Mouse (Mus musculus): Measurements from ENCODE around the gene Dbf4. TPM values are rescaled to one million over a fixed set of nuclear protein-coding genes. Genes with fewer than 3 reads are reported as not detected.

Gene Dbf4
- total and polyA plus RNA-seq, 3 experiments, result 36.0 to 141 (median 139) TPM

GRCm38 (mm10) chr5:8368328-8368692 is 54.2 kb downstream of the Dbf4 start:
- H3K4me3 ChIP-seq (ENCODE audit: low read depth, low read length), result no peak overlapping the region
- DNase-seq (ENCODE audit: low spot score), result no peak
- TF ChIP-seq CTCF (IDR thresholded peaks at IDR 0.05; ENCODE audit: low read depth, low read length) (no peak), TAL1 (conservative IDR thresholded peaks at IDR 0.05; ENCODE audit: low read depth, low read length) (no peak), POLR2AphosphoS5 (IDR thresholded peaks at IDR 0.05; ENCODE audit: insufficient replicate concordance, low read depth, low read length) (no peak), GATA2 (IDR thresholded peaks at IDR 0.05; ENCODE audit: borderline replicate concordance, low read depth, low read length) (no peak), GATA1 (IDR thresholded peaks at IDR 0.05; ENCODE audit: borderline replicate concordance, low read length) (no peak)

DNA sequence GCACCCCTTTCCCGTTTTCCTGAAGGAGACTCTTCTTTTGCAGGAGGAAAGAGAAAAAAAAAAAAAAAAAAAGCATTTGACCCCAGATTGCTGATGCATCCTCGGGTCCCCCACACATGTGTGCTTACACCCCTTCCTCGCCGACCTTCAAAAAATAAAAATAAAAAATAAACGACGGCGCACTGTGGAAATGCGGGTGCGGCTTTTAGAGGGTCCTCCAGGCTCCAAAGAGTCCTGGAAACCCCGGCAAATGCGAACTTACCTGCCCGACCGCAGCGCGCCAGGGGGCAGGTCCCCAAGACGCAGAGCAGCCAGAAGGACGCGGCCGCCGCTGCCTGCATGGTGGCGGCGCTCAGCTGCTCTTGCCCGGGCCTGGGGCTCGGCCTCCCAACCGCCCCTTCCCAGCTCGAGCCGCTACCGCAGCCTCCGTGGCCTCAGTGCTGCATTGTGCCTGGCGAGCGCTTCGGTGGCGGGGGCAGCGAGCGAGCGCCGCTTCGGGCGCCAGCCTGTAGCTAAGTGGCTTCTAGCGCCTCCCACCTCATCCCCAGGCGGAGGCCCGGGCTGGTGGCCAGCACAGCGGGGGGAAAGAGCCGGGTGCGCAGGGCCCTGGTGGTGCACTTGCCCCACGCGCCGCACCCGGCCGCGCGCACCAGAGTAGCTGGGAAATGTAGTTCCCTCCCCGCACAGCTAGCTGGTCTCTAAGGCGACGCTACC is 54.7 kb downstream of the Dbf4 start, which contains the start of gene Adam22:
Gene Adam22, minus strand, starts transcription at position 547 of the 714 bp plus-strand sequence.
- no peak within 1 kb of the TSS for H3K4me3 ChIP-seq (ENCODE audit: low read depth, low read length)
- no peak for DNase-seq (ENCODE audit: low spot score)

More at GRCm38 (mm10) chr5:8368328-8368692, 54.2 kb downstream of the Dbf4 start:
- Histone ChIP-seq H3K4me1 (ENCODE audit: insufficient read depth, low read depth, low read length) (no peaks in the 10 kb centered on the region), H3K27me3 (ENCODE audit: insufficient read depth, low read length) (peaks cover 31% of the 10 kb centered on the region), H3K36me3 (replicated peaks) (no peaks in the 10 kb centered on the region), H3K9me3 (replicated peaks) (no peaks in the 10 kb centered on the region)
- ATAC-seq (ENCODE audit: extremely low read depth, insufficient number of reproducible peaks, low FRiP score, poor library complexity, severe bottlenecking), result no peak

GRCm38 (mm10) chr5:8366771-8367613 is 55.5 kb downstream of the Dbf4 start:
- Histone ChIP-seq H3K4me3 (ENCODE audit: low read depth, low read length) (no peak overlapping the region), H3K9me3 (replicated peaks) (no peaks in the 10 kb centered on the region), H3K4me1 (ENCODE audit: insufficient read depth, low read depth, low read length) (no peaks in the 10 kb centered on the region), H3K36me3 (replicated peaks) (no peaks in the 10 kb centered on the region), H3K27me3 (ENCODE audit: insufficient read depth, low read length) (peaks cover 31% of the 10 kb centered on the region)
- no peak for TF ChIP-seq GATA1 (IDR thresholded peaks at IDR 0.05; ENCODE audit: borderline replicate concordance, low read length)
- TF ChIP-seq GATA2 (IDR thresholded peaks at IDR 0.05; ENCODE audit: borderline replicate concordance, low read depth, low read length), result no peak
- TF ChIP-seq TAL1 (conservative IDR thresholded peaks at IDR 0.05; ENCODE audit: low read depth, low read length), result no peak
- TF ChIP-seq POLR2AphosphoS5 (IDR thresholded peaks at IDR 0.05; ENCODE audit: insufficient replicate concordance, low read depth, low read length), result no peak
- TF ChIP-seq CTCF (IDR thresholded peaks at IDR 0.05; ENCODE audit: low read depth, low read length), result no peak
- DNase-seq (ENCODE audit: low spot score), result no peak
- ATAC-seq (ENCODE audit: extremely low read depth, insufficient number of reproducible peaks, low FRiP score, poor library complexity, severe bottlenecking), result no peak

More for the DNA sequence above, 54.7 kb downstream of the Dbf4 start, which contains the start of gene Adam22:
- no peak for ATAC-seq (ENCODE audit: extremely low read depth, insufficient number of reproducible peaks, low FRiP score, poor library complexity, severe bottlenecking)
- no peaks in the 10 kb centered on the region for H3K9me3 ChIP-seq (replicated peaks)
- no peaks in the 10 kb centered on the region for H3K4me1 ChIP-seq (ENCODE audit: insufficient read depth, low read depth, low read length)
- H3K36me3 ChIP-seq (replicated peaks), result no peaks in the 10 kb centered on the region
- H3K27me3 ChIP-seq (ENCODE audit: insufficient read depth, low read length), result peaks cover 31% of the 10 kb centered on the region
- TF ChIP-seq GATA1 (IDR thresholded peaks at IDR 0.05; ENCODE audit: borderline replicate concordance, low read length) (no peak), CTCF (IDR thresholded peaks at IDR 0.05; ENCODE audit: low read depth, low read length) (no peak), POLR2AphosphoS5 (IDR thresholded peaks at IDR 0.05; ENCODE audit: insufficient replicate concordance, low read depth, low read length) (no peak), GATA2 (IDR thresholded peaks at IDR 0.05; ENCODE audit: borderline replicate concordance, low read depth, low read length) (no peak), TAL1 (conservative IDR thresholded peaks at IDR 0.05; ENCODE audit: low read depth, low read length) (no peak)

- TF ChIP-seq GATA2 (IDR thresholded peaks at IDR 0.05; ENCODE audit: borderline replicate concordance, low read depth, low read length) (no peak), TAL1 (conservative IDR thresholded peaks at IDR 0.05; ENCODE audit: low read depth, low read length) (no peak), CTCF (IDR thresholded peaks at IDR 0.05; ENCODE audit: low read depth, low read length) (no peak), POLR2AphosphoS5 (IDR thresholded peaks at IDR 0.05; ENCODE audit: insufficient replicate concordance, low read depth, low read length) (no peak), GATA1 (IDR thresholded peaks at IDR 0.05; ENCODE audit: borderline replicate concordance, low read length) (no peak)
- Histone ChIP-seq H3K36me3 (replicated peaks) (no peaks in the 10 kb centered on the region), H3K9me3 (replicated peaks) (no peaks in the 10 kb centered on the region), H3K4me3 (ENCODE audit: low read depth, low read length) (no peak overlapping the region), H3K4me1 (ENCODE audit: insufficient read depth, low read depth, low read length) (no peaks in the 10 kb centered on the region), H3K27me3 (ENCODE audit: insufficient read depth, low read length) (peaks cover 24% of the 10 kb centered on the region)
- ATAC-seq (ENCODE audit: extremely low read depth, insufficient number of reproducible peaks, low FRiP score, poor library complexity, severe bottlenecking) (no peak), DNase-seq (ENCODE audit: low spot score) (no peak)
Measured at GRCm38 (mm10) chr5:8362361-8362760, 60.2 kb downstream of the Dbf4 start.

DNA sequence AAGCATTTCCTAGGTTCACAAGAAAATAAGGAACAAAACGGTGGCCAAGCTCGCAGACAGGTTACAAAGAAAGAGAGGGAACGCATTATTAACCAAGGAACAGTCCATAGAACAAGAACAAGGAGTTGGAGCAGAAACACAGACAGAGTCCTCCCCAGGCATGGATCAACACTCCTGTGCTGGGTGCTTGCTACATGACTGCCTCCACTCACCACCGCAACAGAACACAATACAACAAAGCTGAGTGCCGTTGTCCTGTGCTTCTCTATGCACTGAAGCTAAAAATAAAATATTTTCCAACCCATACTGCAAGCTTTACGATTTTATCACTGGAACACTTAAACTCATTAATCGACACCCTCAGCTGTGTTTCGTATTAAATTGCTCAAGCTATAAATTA is 64.8 kb downstream of the Dbf4 start:
- no peak for TF ChIP-seq TAL1 (conservative IDR thresholded peaks at IDR 0.05; ENCODE audit: low read depth, low read length)
- TF ChIP-seq POLR2AphosphoS5 (IDR thresholded peaks at IDR 0.05; ENCODE audit: insufficient replicate concordance, low read depth, low read length), result no peak
- TF ChIP-seq GATA2 (IDR thresholded peaks at IDR 0.05; ENCODE audit: borderline replicate concordance, low read depth, low read length), result no peak
- TF ChIP-seq CTCF (IDR thresholded peaks at IDR 0.05; ENCODE audit: low read depth, low read length), result no peak
- no peak for TF ChIP-seq GATA1 (IDR thresholded peaks at IDR 0.05; ENCODE audit: borderline replicate concordance, low read length)
- H3K4me3 ChIP-seq (ENCODE audit: low read depth, low read length), result no peak overlapping the region
- ATAC-seq (ENCODE audit: extremely low read depth, insufficient number of reproducible peaks, low FRiP score, poor library complexity, severe bottlenecking), result no peak

More for the DNA sequence above, 64.8 kb downstream of the Dbf4 start:
- H3K27me3 ChIP-seq (ENCODE audit: insufficient read depth, low read length), result peaks cover 3% of the 10 kb centered on the region; the same call in 1 of the 2 replicates
- no peaks in the 10 kb centered on the region for H3K9me3 ChIP-seq (replicated peaks)
- H3K4me1 ChIP-seq (ENCODE audit: insufficient read depth, low read depth, low read length), result no peaks in the 10 kb centered on the region
- no peaks in the 10 kb centered on the region for H3K36me3 ChIP-seq (replicated peaks)
- no peak for DNase-seq (ENCODE audit: low spot score)
